Mouse (Mus musculus) kidney, adult 8-10 months (tissue): Measurements from ENCODE around the gene Sema3c.
A peak's percentile ranks its signal among the peaks of the same experiment; 100 is the strongest.
"Not testable (repeated sequence)": the region's sequence is repeated elsewhere in the genome, so short reads cannot be mapped to it uniquely, and the experiment has no call there.

ENCODE experiments used
- DNase-seq, 2 experiments: peaks; one replicate each; pipeline ENCODE4 v3.0.0; 2022

The Sema3c gene

DNA sequence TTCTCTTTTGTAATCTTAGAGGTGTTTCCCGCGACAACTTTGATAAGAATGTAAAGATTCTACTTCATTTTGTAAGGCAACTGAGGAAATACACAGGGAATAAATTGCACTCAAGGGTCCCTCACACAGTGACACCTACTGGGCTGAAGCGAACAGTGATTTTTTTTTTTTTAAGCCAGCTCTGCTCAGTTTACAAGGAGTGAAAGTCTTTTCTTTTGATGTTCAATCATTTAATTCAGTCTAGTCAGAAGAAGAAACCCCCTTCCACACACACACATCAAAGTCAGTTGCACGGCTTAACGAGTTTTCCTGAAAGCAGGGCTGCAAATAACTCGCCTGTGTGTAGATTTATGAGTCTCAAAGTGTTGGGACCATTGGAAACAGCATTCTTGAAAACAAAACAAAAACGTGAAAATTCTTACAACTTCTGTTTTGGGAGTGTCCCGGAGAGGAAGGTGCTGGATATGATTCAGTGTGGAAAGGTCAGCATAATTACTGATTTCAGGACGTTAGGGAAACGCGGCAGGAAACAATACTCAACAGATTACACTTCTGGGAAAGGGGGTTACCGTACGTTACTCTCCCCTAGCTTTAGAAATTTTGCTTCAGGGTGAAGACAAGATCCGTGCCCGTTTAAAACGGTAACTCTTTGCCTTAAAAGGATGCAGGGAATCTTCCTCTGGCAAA lies at the start of gene Sema3c:
TSS of gene Sema3c (plus strand) at position 588 of the 687 bp plus-strand sequence.
- peak in 1 of 2 experiments; percentile 28 for DNase-seq

DNA sequence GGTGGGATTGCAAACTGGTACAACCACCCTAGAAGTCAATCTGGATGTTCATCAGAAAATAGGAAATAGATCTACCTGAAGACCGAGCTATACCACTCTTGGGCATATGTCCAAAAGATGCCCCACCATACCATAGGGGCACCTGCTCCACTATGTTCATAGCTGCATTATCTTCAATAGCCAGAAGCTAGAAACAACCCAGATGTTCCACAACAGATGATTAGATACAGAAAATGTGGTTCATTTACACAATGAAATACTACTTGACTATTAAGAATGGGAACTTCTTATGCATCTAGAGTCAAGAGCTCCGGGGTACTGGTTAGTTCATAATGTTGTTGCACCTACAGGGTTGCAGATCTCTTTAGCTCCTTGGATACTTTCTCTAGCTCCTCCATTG lies 42.9 kb upstream of the Sema3c start:
- DNase-seq = not testable (repeated sequence)

DNA sequence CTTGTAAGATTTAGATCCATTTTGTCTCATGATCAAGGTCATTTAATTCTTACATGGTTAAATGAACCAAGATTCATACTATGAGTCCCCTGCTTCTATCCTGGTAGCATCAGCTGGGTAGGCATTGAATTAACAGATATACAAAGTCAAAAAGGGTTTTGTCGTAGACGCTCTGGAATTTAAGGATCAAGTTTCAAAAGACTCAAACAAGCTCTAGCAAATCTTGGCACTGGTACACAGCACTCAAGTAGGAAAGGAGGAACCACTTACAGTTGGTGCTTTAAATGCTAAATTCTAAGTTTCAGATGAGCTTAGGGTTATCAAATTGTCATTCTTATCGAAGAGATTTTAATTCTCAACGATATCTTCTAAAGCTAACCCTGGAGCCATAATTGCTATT lies 30.9 kb upstream of the Sema3c start:
- DNase-seq = no peak

DNA sequence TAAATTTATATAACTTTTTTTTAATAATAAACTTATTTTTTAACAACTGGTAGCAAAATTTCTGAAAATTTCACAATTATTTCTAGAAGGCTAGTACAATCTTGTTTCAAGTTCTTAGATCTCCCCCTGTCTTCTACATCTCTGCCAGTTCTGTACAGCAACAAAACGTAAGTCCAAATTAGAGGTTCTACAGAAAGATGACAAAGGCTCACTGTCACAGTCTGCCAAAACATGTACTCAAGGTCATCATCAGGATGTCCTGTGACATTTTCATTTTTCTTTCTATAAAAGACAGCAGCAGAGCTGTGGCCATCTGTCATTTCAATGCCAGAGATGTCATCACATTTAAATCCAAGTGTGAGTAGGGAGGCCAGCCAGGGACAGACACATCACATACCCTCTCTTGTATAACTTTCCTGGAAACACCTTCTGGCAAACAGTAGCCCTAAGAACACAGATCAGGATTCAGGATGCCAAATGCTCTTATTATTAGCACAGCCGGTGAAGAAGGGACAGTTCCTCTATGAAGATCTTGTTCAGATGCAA lies 29.1 kb upstream of the Sema3c start:
- DNase-seq = no peak

DNA sequence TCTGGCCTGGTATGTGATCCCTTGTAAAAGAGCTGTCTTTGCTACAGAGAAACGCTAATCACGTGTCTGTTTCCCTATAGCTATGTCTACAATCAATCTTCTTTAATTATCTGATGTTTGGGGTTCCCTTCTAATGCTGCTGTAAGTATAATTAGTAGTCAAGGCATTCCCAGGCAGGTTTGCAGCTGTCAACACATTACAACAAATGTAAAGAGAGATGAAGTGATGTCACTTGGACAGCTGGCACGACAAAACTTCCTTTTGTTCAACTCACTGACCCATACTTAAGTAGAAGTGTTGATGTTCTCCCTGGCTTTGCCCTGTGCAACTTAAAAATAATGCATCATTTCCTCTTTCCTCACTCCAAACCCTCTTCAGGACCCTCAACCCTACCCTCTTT lies 22.4 kb upstream of the Sema3c start:
- DNase-seq = no peak

DNA sequence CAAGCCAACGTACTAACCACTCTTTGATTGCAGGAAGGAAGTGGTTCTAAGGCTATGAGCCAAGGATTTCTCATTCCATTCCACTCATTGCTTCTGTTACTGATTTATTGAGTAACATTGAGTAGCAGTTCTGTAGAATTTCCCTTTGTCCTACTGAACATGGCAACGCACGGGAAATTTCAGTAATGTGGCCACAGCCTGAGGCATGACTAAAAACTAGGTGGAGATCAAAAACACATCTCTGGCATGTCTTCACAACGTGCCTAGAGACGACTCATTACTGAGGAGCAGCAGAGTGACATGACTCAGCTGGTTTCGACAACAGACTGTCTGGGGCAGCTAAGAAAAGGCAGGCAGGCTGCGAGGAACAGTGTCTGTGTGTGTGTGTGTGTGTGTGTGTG lies 18.0 kb upstream of the Sema3c start:
- DNase-seq = peak; percentile 27 to 41

DNA sequence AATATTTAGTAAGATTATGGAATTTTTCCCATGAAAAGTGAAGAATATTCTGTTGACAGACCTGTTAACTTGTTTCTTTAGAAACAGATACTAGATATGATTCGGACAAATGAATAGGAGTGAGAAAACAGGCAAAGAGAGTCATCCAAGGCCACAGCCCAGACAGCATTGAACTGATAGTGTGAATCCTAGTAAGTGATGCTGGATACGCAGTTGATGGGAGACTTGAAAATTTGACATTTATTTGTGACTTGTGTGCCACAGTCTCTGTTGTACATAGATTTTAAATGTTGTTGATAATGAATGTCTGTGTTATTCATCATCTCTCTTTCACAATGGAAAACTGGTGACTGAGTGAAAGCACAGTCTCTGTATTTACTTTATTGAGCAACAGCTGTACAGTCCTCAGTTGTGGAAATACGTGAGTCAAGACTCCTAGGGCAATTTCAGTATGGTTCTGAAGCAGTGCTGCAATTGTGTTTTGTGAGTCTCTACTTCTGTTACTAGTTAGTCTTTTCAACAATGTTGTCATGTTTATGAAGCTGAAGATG lies 17.3 kb upstream of the Sema3c start:
- no peak for DNase-seq

DNA sequence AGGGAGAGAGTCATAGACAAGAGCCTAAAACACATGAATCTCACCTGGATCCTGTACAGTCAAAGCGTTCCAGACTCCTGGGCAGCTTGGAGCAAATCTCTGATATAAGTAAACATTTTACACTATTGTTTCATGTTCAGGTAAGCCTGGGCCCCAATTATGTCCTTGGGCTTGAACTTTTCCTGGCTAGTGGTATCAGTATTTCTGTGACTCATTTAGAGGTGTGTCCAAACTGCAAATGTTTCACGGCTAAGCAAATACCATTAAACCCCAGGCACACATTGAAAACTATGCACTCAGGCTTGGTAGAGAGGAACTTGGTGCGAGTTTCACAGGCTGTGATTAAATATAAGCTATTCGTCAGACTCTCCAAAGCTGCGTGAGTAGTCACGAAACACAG lies 2.5 kb upstream of the Sema3c start:
- DNase-seq = no peak

DNA sequence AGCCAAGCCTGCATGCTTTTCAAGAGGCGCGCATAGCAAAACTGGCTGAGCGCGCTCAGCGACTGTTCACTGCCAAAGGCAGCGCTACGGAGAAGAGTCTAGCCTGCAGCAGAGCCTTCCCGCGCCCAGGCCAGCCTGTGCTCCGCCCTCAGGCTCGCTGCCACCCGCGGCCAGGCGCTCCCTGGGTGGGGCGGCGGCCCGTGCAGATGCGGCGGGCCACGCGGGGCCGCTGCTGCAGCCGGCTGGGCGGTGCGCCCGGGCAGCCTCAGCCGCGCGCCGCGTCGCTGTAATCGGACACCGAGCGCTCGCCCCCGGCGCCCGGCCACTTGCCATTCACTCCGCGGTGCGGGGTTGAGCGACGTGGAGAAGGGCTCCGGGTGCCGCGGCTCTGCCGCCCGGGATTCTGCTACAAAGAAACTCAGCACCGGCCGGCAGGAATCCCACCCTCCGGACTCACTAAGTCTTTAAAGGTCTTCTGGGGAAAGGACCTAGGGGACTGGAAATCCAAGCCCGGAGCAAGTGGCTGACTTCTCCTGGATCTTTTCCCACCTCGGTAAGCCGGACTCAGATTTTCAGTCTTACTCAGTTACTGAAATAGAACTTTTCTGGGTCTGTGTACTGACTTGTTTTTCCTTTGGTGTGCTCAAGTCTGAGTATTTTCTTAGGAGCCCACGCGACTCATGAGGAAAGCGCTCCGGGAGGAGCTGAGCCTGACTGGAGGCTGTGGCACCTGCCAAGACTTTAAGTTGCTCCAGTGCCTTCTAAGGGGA lies 517 bp downstream of the Sema3c start:
- DNase-seq = peak; percentile 70 to 71

DNA sequence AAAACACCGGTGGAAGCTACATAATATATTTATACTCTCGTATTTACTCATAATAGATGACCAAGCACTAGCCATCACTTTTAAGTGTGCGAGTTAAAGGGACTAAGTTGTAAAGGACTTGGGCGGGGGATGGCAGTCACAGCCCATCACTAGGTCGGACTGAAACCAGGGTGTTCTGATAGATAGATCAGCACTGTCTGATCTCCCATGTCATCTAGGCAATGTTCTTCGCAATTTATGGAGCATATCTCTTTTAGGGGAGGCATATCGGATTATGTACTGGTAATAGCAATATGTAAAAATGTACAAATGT lies 1.1 kb downstream of the Sema3c start:
- DNase-seq = no peak

DNA sequence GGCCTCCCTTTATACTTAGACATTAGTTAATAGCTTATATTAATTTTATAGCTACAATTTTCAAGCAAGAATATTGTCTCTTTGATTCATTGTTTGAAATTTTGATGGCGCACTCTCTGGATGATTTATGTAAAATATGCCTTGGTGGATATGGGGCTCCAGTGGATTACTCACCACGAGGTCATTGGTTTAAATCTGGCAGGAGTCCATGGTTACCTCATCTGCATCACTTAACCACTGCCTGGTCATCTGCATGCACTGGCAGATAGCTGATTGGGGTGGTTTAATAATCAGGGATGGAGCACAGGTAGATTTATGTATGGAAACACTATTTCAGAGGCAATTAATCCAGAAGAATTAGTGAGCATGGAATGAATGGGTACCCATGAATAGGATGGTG lies 2.0 kb downstream of the Sema3c start:
- no peak for DNase-seq

DNA sequence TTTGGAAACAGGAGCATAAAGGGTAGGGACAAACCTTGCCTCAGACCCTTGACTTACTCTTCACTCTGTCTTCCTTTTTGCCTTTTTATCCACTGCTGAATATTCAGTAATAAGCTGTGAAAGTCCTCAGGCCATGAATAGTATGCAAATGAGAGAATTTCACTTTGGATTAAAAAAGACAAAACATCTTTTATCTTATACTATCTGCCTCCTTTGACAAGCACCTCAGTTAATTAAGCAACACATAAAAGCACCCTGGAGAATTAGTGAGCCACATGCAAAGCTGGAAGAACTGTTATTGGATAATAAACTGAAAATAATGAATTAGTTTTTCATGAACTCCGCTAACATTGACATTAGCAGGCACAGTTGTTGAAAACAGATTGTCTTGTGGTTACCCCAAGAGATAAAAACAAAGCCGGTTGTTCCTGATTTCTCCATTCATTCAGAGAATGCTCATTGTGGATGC lies 8.0 kb downstream of the Sema3c start:
- DNase-seq = no peak

DNA sequence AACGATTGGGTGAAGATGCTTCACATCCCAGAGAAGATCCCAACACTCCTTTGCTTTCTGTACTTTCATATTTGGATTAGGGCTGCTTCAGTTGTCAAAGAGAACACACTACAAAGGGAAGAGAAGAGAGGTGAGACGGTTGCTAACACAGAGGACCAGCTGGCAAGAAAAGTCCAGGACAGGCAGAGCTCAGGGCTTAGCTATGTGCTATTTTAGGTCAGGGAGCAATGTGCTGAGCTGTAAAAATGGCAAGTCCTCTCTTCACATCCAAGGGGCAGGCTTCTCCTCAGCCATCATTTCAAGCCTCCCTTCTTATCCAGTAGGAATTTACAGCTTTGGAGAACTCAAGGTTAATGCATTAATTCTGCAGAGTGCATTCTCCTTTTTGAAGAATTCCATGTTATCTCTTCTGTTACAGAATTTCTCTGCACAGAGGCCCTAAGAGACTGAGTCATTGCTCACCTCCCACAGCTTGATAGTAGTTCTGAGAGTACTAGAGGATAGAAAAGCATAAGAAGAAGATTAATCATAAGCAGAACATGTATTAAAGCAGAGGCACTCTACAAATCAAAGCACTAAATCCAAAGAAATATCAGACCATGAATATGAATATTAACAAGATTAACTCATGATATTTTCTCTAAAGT lies 10.3 kb downstream of the Sema3c start:
- no peak for DNase-seq

DNA sequence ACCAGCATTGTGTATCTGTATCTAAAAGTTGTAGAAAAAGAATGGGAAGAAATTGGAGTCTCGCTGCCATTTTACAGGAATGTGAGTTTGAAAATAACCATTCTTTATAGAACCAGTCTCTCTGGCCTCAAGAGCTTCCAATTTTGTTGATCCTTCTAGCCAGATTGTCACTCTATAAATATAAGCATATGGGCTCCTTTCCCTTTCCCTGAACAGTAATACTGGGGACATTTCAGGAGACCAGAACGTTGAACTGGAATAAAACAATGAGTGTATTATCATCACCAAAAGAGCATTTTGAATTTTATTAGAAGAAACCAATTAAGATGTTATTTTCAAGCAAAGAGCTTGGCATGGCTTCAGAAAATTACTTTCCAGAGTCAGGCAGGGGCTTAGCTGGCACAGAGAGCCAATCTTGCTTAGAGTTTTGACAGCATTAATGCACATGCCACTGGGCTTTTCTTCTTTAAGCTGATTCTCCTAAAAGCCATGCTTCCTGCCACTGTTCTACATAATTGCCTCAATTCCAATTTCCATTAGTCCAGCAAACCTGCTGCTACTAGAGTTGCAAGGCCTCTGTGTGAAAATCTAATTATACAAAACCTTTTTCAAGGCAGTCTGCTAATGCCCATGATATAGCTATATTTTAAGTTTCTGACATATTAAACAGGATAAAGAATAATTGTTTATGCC lies 12.6 kb downstream of the Sema3c start:
- DNase-seq = no peak

DNA sequence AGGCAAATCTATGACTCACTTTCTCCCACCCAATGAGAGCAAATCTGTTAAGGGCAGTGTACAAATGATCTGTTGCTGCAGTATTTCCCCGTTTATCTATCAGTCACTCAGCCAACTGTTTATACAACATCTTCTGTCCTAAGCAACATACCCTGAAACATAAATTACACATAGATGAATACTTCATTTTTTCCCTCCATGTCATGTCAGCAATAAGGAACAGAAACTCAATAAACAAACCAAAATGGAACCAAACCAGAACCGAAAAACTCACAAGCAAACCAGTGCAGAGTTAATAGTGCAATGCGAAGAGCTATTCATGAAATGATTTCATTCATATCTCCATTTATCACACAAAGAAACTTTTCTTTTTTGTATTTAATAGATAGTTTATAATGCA lies 17.8 kb downstream of the Sema3c start:
- no peak for DNase-seq

DNA sequence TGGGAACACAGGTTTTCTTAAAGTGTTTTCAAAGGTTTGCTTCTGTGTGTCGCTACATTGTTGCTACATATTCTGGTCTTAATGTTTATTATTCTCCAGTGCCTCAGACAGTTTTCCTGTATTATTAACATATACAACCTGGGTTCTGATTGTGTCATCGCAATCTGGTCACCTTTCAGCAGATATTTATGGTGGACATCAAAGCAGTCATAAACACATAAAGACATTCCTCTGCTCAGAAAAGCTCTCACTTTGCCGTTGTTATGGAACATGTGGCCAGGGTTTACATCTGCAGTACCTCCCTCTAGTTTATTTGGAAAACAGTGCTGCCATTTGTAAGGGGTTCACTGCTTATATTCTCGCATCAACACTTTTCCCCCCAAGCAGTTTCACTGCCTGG lies 27.6 kb downstream of the Sema3c start:
- no peak for DNase-seq

DNA sequence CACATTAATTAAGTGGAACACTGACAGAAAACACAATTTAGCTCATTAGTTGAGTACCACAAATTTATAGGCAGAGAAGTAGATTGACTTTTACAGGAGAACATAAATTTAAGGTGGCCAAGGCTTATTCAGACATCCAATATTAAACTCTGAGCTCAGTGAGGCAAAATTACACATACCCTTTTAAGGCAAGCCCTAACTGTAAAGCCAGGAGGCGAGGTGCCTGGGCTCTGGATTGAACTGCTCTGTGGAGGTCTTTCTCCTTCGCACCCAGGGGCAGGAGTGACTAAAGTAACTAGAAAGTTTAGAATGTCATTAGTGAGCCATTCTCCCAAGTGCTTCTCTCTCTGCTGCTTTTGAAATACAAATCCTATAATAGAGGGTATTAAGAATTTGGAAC lies 46.5 kb downstream of the Sema3c start:
- DNase-seq = no peak

DNA sequence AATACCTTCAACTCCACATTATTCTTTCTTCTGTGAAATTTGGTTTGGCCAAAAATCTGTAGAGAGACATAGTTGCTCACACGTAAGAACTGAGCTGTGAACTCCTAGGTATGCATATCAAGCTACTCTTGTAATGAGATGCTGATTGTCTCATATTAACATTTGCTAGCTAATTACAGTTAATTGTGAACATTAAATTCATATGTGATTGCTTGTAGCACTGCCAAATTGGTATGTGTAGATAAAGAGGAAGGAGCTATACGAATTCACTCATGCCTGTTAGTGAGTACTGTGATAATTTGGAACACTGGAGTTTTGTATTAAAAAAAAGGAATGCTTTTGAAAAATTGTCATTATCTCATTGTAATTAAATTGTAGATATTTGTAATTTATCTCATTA lies 48.5 kb downstream of the Sema3c start:
- no peak for DNase-seq

DNA sequence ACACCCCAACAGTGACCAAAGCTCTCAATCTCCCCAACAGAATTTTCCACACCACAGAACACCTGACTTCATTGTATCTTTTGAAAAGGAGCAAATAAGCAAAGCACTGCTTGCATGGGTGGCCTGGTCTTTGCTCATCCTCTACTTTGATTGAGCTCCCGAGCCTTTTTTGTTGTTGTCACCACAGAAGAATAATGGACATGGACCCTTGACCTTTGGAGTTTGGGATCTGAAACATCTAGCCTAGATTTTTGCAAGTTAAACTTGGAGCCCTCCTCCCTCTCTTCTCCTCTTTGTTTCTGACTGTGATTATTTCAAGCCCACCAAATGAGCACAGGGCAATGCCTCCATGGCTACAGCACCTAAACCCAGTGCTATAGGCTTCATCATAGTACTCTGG lies 54.5 kb downstream of the Sema3c start:
- DNase-seq = no peak

DNA sequence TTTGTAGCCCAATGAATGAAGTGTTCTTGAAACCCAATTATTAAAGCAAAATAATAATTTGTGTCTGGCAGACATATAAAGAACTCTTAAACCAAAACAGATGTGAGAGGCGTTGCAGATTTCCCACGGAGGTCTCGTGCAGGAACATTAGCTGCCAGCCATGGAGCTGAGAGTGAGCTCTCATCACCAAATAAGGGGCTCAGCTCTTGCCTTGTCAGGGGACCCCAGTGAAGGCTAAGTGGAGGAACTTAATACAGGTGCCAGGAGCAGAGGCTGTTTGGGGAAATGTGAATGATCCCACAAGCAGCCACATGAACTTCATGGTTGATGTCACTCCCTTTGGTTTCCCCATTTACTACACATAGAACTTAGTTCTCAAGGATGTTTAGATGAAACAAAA lies 55.5 kb downstream of the Sema3c start:
- no peak for DNase-seq

DNA sequence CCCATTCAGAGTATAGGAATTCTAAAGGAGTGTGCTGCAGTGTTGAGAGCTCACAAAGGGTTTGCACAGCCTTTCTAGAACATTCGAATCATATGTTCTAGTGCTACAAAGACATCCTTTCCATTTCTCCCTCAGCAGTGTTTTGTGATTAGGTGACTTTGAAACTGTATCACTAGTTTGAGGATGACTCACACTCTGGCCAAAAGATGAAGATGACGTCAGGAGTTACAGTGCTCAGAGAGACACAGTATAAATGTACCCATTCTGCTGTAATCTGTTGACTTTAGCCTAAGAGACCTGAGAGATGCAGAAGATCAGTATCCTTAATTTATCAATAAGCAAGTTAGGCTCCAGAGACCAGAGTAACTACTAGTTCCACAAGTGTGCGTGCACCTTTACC lies 65.4 kb downstream of the Sema3c start:
- DNase-seq = no peak

DNA sequence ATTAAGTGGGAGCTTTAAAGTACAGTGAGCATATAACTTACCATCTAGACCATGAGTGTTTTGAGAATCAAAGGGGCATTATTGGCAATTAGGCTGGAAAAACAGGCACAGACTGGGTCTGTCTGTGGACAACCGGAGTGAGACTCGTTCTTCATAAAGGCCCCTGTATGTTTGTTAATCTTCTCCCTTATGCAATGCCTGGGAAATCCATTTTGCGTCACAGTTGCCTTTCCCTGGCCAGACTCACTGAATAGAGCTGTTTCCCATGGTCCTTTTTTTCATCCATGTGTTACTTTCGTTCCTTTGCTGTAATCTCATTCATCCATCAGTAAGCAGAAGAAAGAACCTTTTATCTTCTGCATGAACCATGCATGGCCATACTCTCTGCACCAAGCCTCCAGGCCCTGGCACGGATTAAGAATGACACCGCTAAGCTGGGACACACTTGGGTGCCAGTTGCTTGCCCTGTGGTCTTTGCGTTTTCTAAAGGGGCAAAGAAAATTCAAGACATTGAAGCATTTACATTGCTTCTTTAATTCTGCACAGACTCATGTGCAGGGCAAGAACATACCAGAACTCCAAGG lies 73.7 kb downstream of the Sema3c start:
- no peak for DNase-seq
